Mouse (Mus musculus): Measurements from ENCODE around the gene B430305J03Rik. TPM values are rescaled to one million over a fixed set of nuclear protein-coding genes. Genes with fewer than 3 reads are reported as not detected.

Gene B430305J03Rik
- polyA plus RNA-seq, 1 experiment from 2014 or later, result not detected

DNA sequence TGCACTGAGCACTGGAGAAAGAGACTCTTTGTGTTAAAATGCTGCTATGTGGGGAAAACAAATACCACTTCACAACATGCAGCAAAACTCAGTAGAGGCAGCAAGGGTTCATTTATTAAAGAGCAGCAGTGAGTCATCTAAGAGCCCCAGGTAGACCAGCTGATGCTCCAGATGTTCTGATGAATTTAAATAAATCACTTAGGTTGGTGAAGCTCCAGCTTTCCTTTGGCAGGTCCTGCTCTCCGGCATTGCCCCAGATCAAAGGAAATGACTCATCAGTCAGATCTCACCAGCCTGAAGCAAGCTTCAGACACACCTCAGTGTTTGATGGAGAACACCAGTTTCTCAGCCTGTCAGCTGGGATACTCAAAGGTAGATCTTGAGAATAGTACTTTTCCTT, 20.1 kb downstream of the B430305J03Rik start:
- Histone ChIP-seq H3K4me2 (replicated peaks) (no peak overlapping the region), H3K36me3 (no peaks in the 10 kb centered on the region), H3K27ac (no peak overlapping the region), H3K27me3 (no peaks in the 10 kb centered on the region), H3K9me3 (replicated peaks) (no peaks in the 10 kb centered on the region), H3K9ac (no peak overlapping the region), H3K4me3 (no peak overlapping the region), H3K4me1 (no peaks in the 10 kb centered on the region)
- WGBS, result 46% methylated on average over 1 of the region's 1 CpGs
- ATAC-seq (ENCODE audit: low FRiP score), result no peak

GRCm38 (mm10) chr3:61344031-61344430, 21.7 kb downstream of the B430305J03Rik start:
- H3K4me1 ChIP-seq, result no peaks in the 10 kb centered on the region
- no peak overlapping the region for H3K4me2 ChIP-seq (replicated peaks)
- no peak overlapping the region for H3K4me3 ChIP-seq
- no peaks in the 10 kb centered on the region for H3K27me3 ChIP-seq
- no peaks in the 10 kb centered on the region for H3K9me3 ChIP-seq (replicated peaks)
- ATAC-seq (ENCODE audit: low FRiP score), result no peak
- H3K9ac ChIP-seq, result no peak overlapping the region
- 82% methylated on average over 7 of the region's 7 CpGs for WGBS
- no peaks in the 10 kb centered on the region for H3K36me3 ChIP-seq
- H3K27ac ChIP-seq, result no peak overlapping the region

DNA sequence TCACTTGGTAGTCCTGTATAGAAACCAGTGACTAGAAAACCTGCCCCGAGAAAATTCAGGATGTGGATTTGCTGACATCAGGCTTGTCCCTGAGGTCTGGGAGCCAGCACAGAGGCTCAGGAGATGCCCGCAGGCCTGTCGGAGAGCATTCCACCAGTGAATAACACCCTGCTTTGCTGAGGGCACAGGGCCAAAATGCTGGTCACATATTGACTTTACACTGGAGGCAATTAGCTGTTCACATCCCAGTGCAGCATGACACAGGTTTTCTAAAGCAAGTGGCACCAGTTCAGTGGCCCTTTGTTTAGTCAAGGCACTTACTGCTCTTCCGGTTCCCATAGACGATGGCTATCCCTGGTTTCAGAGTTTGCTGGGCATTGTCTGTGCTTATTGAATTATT, 25.4 kb downstream of the B430305J03Rik start:
- Histone ChIP-seq H3K9ac (no peak overlapping the region), H3K4me2 (replicated peaks) (no peak overlapping the region), H3K27ac (no peak overlapping the region), H3K4me1 (no peaks in the 10 kb centered on the region), H3K4me3 (no peak overlapping the region), H3K9me3 (replicated peaks) (no peaks in the 10 kb centered on the region), H3K27me3 (no peaks in the 10 kb centered on the region), H3K36me3 (no peaks in the 10 kb centered on the region)
- no peak for ATAC-seq (ENCODE audit: low FRiP score)
- WGBS, result 63% methylated on average over 5 of the region's 5 CpGs

DNA sequence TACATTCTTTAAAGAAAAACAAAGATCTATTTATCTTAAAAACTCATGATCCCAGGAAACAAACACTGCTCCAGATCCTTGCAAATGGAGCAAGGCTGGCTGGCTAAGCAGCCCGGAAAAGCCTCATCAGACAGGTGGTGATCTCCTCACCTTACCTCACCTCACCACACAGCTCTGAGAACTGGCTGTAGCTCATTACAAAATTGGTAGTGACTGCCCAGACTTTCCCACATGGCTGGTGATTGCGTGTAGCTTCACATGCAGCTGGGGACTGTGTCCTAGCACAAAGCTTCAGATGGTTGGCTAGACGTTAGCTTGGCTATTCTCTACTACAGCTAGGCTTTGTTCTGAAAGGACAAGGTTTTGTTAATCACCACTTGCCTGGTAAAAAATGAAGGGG, 28.5 kb downstream of the B430305J03Rik start:
- H3K4me1 ChIP-seq, result no peaks in the 10 kb centered on the region
- H3K27ac ChIP-seq, result no peak overlapping the region
- H3K4me3 ChIP-seq, result no peak overlapping the region
- H3K9ac ChIP-seq, result no peak overlapping the region
- no peaks in the 10 kb centered on the region for H3K9me3 ChIP-seq (replicated peaks)
- no peak overlapping the region for H3K4me2 ChIP-seq (replicated peaks)
- H3K36me3 ChIP-seq, result no peaks in the 10 kb centered on the region
- H3K27me3 ChIP-seq, result no peaks in the 10 kb centered on the region
- no peak for ATAC-seq (ENCODE audit: low FRiP score)
- WGBS, result 82% methylated on average over 3 of the region's 3 CpGs

DNA sequence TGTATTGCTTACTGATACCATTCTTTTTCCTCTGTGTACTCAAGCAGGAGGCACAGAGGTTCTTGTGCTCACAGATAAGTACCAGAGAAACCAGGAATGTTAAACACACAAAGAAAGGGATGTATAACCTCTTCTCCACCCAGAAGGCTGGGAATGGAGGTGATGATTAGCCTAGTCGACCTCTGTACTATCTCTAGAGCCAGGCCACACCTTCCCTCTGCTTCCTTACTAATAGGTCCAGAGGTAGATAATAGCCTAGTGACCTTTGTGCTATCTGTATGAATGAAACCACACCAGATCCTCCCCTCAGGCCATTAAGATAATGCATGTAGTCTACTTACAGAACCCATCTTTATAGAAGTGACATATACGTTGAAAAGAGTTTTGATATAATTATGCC, 29.5 kb downstream of the B430305J03Rik start:
- Histone ChIP-seq H3K27me3 (no peaks in the 10 kb centered on the region), H3K4me3 (no peak overlapping the region), H3K4me2 (replicated peaks) (no peak overlapping the region), H3K27ac (no peak overlapping the region), H3K9ac (no peak overlapping the region), H3K9me3 (replicated peaks) (no peaks in the 10 kb centered on the region), H3K36me3 (no peaks in the 10 kb centered on the region), H3K4me1 (no peaks in the 10 kb centered on the region)
- 65% methylated on average over 2 of the region's 2 CpGs for WGBS
- ATAC-seq (ENCODE audit: low FRiP score), result no peak

GRCm38 (mm10) chr3:61321632-61322031, 44.1 kb downstream of the B430305J03Rik start:
- Histone ChIP-seq H3K27ac (no peak overlapping the region), H3K27me3 (no peaks in the 10 kb centered on the region), H3K9me3 (replicated peaks) (no peaks in the 10 kb centered on the region), H3K4me1 (no peaks in the 10 kb centered on the region), H3K9ac (no peak overlapping the region), H3K4me2 (replicated peaks) (no peak overlapping the region), H3K4me3 (no peak overlapping the region), H3K36me3 (no peaks in the 10 kb centered on the region)
- 88% methylated on average over 6 of the region's 6 CpGs for WGBS
- no peak for ATAC-seq (ENCODE audit: low FRiP score)

GRCm38 (mm10) chr3:61320031-61320430, 45.7 kb downstream of the B430305J03Rik start:
- Histone ChIP-seq H3K27ac (no peak overlapping the region), H3K4me2 (replicated peaks) (no peak overlapping the region), H3K9ac (no peak overlapping the region), H3K9me3 (replicated peaks) (no peaks in the 10 kb centered on the region), H3K4me3 (no peak overlapping the region), H3K27me3 (no peaks in the 10 kb centered on the region), H3K36me3 (no peaks in the 10 kb centered on the region), H3K4me1 (no peaks in the 10 kb centered on the region)
- 86% methylated on average over 2 of the region's 2 CpGs for WGBS
- no peak for ATAC-seq (ENCODE audit: low FRiP score)

- Histone ChIP-seq H3K4me2 (replicated peaks) (no peak overlapping the region), H3K4me3 (no peak overlapping the region)
These were observed 50.7 kb downstream of the B430305J03Rik start for GRCm38 (mm10) chr3:61315002-61315401.

More at GRCm38 (mm10) chr3:61315002-61315401, 50.7 kb downstream of the B430305J03Rik start:
- no peak overlapping the region for H3K27ac ChIP-seq
- 85% methylated on average over 2 of the region's 2 CpGs for WGBS
- ATAC-seq (ENCODE audit: low FRiP score), result no peak
- no peaks in the 10 kb centered on the region for H3K4me1 ChIP-seq
- H3K9me3 ChIP-seq (replicated peaks), result no peaks in the 10 kb centered on the region
- H3K9ac ChIP-seq, result no peak overlapping the region
- no peaks in the 10 kb centered on the region for H3K27me3 ChIP-seq
- H3K36me3 ChIP-seq, result no peaks in the 10 kb centered on the region

Other genes with a start within 250 kb of the B430305J03Rik start
- gene Rap2b, start 4.3 kb downstream of the B430305J03Rik start, polyA plus RNA-seq (2016; fragmentation: Nextera tagmentation; extraction: Ambion mirVana), result 15.4 and 17.8 TPM in 2 replicates